ENCODE assay signal across 20 mouse cellular contexts in genomic region chr1:36356955-36357695, GRCm38 (mm10). TPM values are rescaled to one million over a fixed set of nuclear protein-coding genes. Genes with fewer than 3 reads are reported as not detected.
DNase-seq lines count a peak whose midpoint lies in the region; ATAC-seq and TF ChIP-seq lines count a peak whose summit lies in the region.
"Had no signal": no experiment of that assay in that cellular context is flagged by ENCODE, and none has a peak within 500 bp of the region (broad histone marks: within the 10 kb centered on the region; RNA-seq: fewer than 3 reads in every experiment).

No protein-coding gene starts in this region.

- no peak for TF ChIP-seq POLR2A in liver, adult 2 months (IDR thresholded peaks at IDR 0.05; ENCODE audit: extremely low read depth, insufficient read depth, low read length)

- no peak for TF ChIP-seq CTCF in liver, adult 2 months (IDR thresholded peaks at IDR 0.05; ENCODE audit: low read depth, low read length)

- peak overlapping the region; percentile 38 for H3K9ac ChIP-seq in liver, adult 2 months (ENCODE audit: low read depth, low read length)
- H3K9ac ChIP-seq in kidney, embryonic 15.5 days, result no peak overlapping the region
- no peak overlapping the region for H3K9ac ChIP-seq in liver, embryonic 13.5 days
- H3K9ac ChIP-seq: hindbrain, embryonic 15.5 days; midbrain, embryonic 15.5 days had no signal

- no peaks in the 10 kb centered on the region for H3K9me3 ChIP-seq in kidney, embryonic 15.5 days (replicated peaks)
- H3K9me3 ChIP-seq in liver, embryonic 13.5 days (replicated peaks), result no peaks in the 10 kb centered on the region
- H3K9me3 ChIP-seq: forebrain, embryonic 10.5 days; G1E; hindbrain, embryonic 15.5 days; midbrain, embryonic 15.5 days had no signal

- no peak for ATAC-seq in kidney, embryonic 15.5 days (replicated peaks; ENCODE audit: low FRiP score)
- peak; percentile 60; the same call in 1 of the 2 replicates for ATAC-seq in liver, embryonic 13.5 days (ENCODE audit: low read depth)
- ATAC-seq: CD4-positive, CD25-positive, alpha-beta regulatory T cell, adult 4 months; midbrain, embryonic 15.5 days had no signal

- H3K4me2 ChIP-seq in kidney, embryonic 15.5 days, result no peak overlapping the region
- no peak overlapping the region for H3K4me2 ChIP-seq in liver, embryonic 13.5 days
- H3K4me2 ChIP-seq: heart, embryonic 11.5 days; hindbrain, embryonic 15.5 days; midbrain, embryonic 15.5 days had no signal

- H3K27ac ChIP-seq in liver, adult 2 months (replicated peaks; ENCODE audit: insufficient read depth, low read depth, low read length), result peak overlapping the region; percentile 75
- 0 out of 2 replicates have a peak overlapping the region, but pooled peaks have one; percentile 50 for H3K27ac ChIP-seq in kidney, embryonic 15.5 days
- H3K27ac ChIP-seq in liver, embryonic 13.5 days, result peak overlapping the region; percentile 31; the same call in 1 of the 2 replicates
- H3K27ac ChIP-seq: forebrain, embryonic 10.5 days; hindbrain, embryonic 15.5 days; macrophage; midbrain, embryonic 15.5 days had no signal

- peaks cover 17% of the 10 kb centered on the region for H3K79me2 ChIP-seq in liver, adult 2 months (ENCODE audit: control insufficient read depth, insufficient read depth, low read length)

- H3K4me1 ChIP-seq in liver, adult 2 months (ENCODE audit: control insufficient read depth, insufficient read depth, low read length), result peaks cover 23% of the 10 kb centered on the region
- H3K4me1 ChIP-seq in kidney, embryonic 15.5 days, result 0 out of 2 replicates have a peak, but pooled peaks cover 3% of the 10 kb centered on the region
- peaks cover 9% of the 10 kb centered on the region for H3K4me1 ChIP-seq in liver, embryonic 13.5 days (replicated peaks)
- H3K4me1 ChIP-seq: forebrain, embryonic 10.5 days; hindbrain, embryonic 15.5 days; midbrain, embryonic 15.5 days had no signal

- H3K27me3 ChIP-seq in liver, adult 2 months (ENCODE audit: control insufficient read depth, insufficient read depth, low read length), result no peaks in the 10 kb centered on the region
- no peaks in the 10 kb centered on the region for H3K27me3 ChIP-seq in kidney, embryonic 15.5 days
- H3K27me3 ChIP-seq in liver, embryonic 13.5 days, result no peaks in the 10 kb centered on the region
- H3K27me3 ChIP-seq: hindbrain, embryonic 15.5 days; midbrain, embryonic 15.5 days had no signal

- 24% methylated on average over 5 of the region's 5 CpGs for WGBS in liver, adult 2 months
- WGBS in kidney, embryonic 15.5 days, result 85% methylated on average over 5 of the region's 5 CpGs
- WGBS in liver, embryonic 13.5 days (ENCODE audit: insufficient replicate concordance), result 81% methylated on average over 5 of the region's 5 CpGs

- peaks cover 62% of the 10 kb centered on the region for H3K36me3 ChIP-seq in liver, adult 2 months (ENCODE audit: control insufficient read depth, insufficient read depth, low read length)
- peaks cover 91% of the 10 kb centered on the region for H3K36me3 ChIP-seq in kidney, embryonic 15.5 days
- peaks cover 74% of the 10 kb centered on the region for H3K36me3 ChIP-seq in liver, embryonic 13.5 days

- no peak overlapping the region for H3K4me3 ChIP-seq in liver, adult 2 months (ENCODE audit: insufficient read depth, low read depth, low read length)
- no peak overlapping the region for H3K4me3 ChIP-seq in kidney, embryonic 15.5 days (replicated peaks)
- no peak overlapping the region for H3K4me3 ChIP-seq in liver, embryonic 13.5 days (replicated peaks)
- H3K4me3 ChIP-seq: forebrain, embryonic 10.5 days; hindbrain, embryonic 15.5 days; midbrain, embryonic 15.5 days had no signal

- peak; percentile 92 for DNase-seq in liver, adult 2 months (ENCODE audit: extremely low read depth, low read depth, low spot score)
- no peak for DNase-seq in liver
- no peak for DNase-seq in liver, embryonic 13.5 days
- no peak for DNase-seq in adrenal gland, adult (ENCODE audit: inconsistent age in 2 of 2, low spot score in 1 of 2)
- no peak for DNase-seq in thymus, adult 18-20 months
- DNase-seq in spleen, adult 18-20 months, result no peak
- DNase-seq: cerebellum, postnatal 10 days; gastrocnemius, postnatal 25 days; left cerebral cortex, postnatal 4 days; lung, adult 2 months; thymus, adult 2 months had no signal

RNA-seq across cellular contexts. Expression of gene Kansl3, which starts 11.9 kb away (rescaled TPM):
- 14.9 and 21.7 TPM in 2 replicates for total RNA-seq in liver, adult 2 months (2014; rRNA removed)
- polyA plus RNA-seq in liver, adult 2 months (2012; rRNA removed), result 20.8 and 25.4 TPM in 2 replicates
- 44.8 and 49.9 TPM in 2 replicates for polyA plus RNA-seq in kidney, embryonic 15.5 days (2015; fragmentation: Nextera tagmentation; extraction: Ambion mirVana)
- 10.9 and 12.2 TPM in 2 replicates for polyA plus RNA-seq in liver, embryonic 13.5 days (2015; fragmentation: Nextera tagmentation; extraction: Ambion mirVana)

RNA-seq across cellular contexts. Expression of gene Fer1l5, which starts 15.0 kb away (rescaled TPM):
- not detected in 2 replicates for total RNA-seq in liver, adult 2 months (2014; rRNA removed)
- polyA plus RNA-seq in liver, adult 2 months (2012; rRNA removed), result not detected in 2 replicates
- 1.0 and 1.5 TPM in 2 replicates for polyA plus RNA-seq in kidney, embryonic 15.5 days (2015; fragmentation: Nextera tagmentation; extraction: Ambion mirVana)
- polyA plus RNA-seq in liver, embryonic 13.5 days (2015; fragmentation: Nextera tagmentation; extraction: Ambion mirVana), result 0.23 TPM in 2 replicates
- total RNA-seq: G1E; gastrocnemius, postnatal 25 days; heart, postnatal 25 days had no signal
- polyA plus RNA-seq: G1E, macrophage had no signal

RNA-seq across cellular contexts. Expression of gene Arid5a, which starts 49.6 kb away (rescaled TPM):
- 0.67 and 1.7 TPM in 2 replicates for total RNA-seq in liver, adult 2 months (2014; rRNA removed)
- polyA plus RNA-seq in liver, adult 2 months (2012; rRNA removed), result 1.7 and 3.8 TPM in 2 replicates
- polyA plus RNA-seq in kidney, embryonic 15.5 days (2015; fragmentation: Nextera tagmentation; extraction: Ambion mirVana), result 6.7 and 7.3 TPM in 2 replicates
- polyA plus RNA-seq in liver, embryonic 13.5 days (2015; fragmentation: Nextera tagmentation; extraction: Ambion mirVana), result 2.1 and 2.2 TPM in 2 replicates
